Mouse (Mus musculus) adrenal gland, adult 2 months (tissue): ENCODE results near the gene Spata31d1d. TPM values are rescaled to one million over a fixed set of nuclear protein-coding genes. Genes with fewer than 3 reads are reported as not detected.
"Not testable (repeated sequence)": the region's sequence is repeated elsewhere in the genome, so short reads cannot be mapped to it uniquely, and the experiment has no call there.

Source experiments
- DNase-seq: peaks from one replicate; pipeline ENCODE4 v3.0.0; 2021
- polyA plus RNA-seq: library from polyadenylated mRNA; depleted of rRNA; stranded (reverse); fragments of >200 nt; gene quantifications from 2 replicates; pipeline ENCODE4 v1.2.3, GENCODE M21; 2012
- total RNA-seq, 2 experiments: library from RNA; stranded (reverse); gene quantifications; 2 replicates each; pipeline ENCODE4 v1.2.3; 2021

Spata31d1d gene
- total and polyA plus RNA-seq, 3 experiments, result not detected

DNA sequence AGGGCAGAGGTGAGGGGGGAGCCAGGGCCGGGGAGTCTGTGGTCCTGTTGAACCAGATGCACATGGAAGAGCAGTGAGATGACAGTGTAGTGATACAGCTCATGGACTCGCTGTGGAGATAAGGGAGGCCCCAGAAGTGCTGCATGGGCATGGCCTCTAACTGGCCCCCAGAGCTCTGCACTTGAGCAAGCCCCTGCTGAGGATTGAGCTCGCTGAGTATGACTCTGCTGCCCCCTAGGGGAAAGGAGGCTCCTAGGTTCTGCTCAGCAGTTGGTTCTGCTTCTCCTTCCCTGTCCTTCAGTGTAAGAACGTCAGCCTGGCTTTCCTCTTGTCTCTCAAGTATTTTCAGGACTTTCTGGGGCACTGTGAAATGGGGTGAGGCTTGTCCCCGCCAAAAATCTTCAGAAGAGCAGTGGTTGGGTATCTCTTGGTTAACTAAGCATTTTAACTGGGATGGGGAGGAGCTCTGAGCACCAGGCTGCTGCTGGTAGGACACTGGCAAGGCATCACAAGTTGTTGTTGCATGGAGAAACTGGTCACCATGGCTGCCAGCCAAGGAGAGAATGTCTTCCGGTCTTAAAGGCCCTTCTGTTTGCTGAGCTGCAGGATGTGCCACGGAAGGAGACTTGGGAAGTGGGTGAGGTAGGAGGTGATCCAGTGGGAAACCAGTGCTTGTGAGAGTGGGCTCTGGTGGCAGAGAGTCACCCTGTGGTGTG is 3.0 kb downstream of the Spata31d1d start:
- DNase-seq, result peak; percentile 72

DNA sequence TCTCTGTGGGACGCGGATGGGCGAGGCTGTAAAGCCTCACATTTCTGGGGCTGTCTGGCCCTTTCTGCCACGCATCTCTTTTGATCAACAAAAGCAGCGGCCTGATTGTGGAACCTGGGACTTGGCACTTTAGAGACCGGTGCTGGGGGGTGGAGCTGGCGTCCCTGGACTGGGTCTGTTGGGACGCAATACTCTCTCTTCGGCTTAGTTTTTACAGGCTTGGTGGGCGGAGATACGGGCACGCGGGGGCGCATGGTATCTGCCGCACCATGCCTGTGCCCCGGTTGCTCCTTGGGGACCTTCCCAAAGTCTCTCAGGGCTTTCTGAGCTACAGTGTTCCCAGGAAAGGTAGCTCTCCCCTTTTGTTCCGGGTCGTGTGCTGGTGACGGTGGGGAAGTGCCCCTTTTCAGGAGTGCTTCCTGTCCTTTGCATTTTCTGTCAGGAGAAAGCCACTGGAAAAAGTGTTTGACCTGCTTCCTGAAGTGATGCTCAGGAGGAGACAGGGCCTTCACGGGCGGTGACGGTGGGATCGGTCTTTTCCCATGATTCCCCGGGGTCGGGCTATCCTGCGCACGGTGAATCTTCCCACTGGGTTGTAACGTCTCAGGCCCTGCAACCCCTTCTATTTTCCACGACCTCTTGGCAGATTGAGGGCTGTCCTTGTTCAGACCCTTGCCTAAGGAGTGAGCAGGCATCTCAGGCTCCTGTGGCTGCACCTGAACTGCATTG is 5.2 kb downstream of the Spata31d1d start:
- no peak for DNase-seq

DNA sequence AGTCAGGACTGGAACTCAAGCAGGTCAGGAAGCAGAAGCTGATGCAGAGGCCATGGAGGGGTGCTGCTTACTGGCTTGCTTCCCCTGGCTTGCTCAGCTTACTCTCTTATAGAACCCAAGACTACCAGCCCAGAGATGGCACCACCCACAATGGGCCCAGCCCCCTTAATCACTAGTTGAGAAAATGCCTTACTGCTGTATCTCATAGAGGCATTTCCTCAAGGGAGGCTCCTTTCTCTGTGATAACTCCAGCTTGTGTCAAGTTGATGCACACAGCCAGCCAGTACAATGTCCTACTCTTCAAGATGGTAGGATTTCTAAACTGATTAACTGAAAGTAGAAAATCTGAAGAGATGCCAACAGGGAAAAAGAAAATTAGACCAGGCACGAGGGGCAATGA is 9.5 kb downstream of the Spata31d1d start:
- DNase-seq, result not testable (repeated sequence)

DNA sequence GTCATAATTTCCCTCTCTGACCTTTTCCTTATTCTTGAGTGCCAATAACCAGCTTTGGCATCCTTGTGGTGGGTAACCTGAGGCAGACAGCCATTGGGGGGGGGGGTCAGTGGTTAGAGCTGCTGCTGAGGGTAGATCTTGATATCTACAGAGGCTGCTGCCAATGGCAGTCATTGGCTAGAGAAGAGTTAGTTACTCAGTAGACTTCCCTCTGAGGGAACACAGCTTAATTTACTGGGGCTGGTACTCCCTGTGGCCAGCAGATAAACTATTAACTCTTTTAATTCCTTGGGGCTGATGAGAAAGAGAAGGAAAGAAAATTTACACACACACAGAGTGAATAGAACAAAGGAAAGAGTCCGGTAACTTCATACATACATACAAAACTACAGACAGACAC is 12.1 kb downstream of the Spata31d1d start:
- DNase-seq, result no peak

DNA sequence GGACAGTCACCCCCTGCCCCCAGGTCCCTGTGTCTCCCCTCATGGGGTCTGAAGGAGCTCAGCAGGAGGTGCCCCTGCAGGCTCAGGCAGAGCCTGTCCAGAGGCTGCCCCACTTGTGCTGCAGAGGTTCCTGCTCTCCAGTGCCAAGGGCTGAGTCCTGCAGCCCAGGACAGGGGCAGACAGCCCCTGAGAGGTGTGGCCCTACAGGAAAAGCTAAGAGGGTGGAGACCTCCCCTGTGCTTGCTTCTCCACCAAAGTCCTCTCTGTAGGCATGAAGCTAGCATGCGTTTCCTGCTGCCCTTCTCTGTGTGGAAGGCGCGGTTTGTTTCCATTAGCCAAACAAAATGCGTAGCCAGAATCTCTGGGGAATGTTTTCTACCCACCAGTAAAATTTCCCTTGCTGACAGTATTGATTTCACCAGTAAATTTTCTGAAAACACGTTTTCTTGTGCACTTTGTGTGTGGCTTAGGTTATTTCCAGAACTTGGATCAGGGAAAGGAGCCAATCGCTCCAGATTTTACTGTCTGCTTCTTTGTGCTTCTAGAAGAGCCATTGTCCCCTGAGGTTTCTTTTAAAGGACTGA is 12.6 kb downstream of the Spata31d1d start:
- DNase-seq, result not testable (repeated sequence)

DNA sequence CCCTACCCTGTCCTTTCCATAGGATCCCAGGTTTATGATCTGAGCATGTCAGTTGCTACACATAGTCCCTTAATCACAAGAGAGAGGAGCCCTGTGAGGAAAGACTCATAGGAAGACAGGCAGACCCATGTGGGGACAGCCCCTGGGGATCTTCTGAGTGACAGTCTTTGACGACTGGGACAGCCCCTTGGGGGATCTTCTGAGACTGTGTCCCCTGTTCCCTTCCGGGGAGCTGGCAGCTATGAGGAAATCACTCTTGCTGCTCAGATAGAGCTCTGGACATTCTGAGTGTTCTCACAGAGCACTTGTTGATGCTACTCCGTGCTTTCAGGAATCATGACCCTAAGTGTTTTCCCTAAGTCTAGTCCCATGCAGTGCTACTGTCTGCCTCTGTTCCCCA is 17.8 kb downstream of the Spata31d1d start:
- no peak for DNase-seq

DNA sequence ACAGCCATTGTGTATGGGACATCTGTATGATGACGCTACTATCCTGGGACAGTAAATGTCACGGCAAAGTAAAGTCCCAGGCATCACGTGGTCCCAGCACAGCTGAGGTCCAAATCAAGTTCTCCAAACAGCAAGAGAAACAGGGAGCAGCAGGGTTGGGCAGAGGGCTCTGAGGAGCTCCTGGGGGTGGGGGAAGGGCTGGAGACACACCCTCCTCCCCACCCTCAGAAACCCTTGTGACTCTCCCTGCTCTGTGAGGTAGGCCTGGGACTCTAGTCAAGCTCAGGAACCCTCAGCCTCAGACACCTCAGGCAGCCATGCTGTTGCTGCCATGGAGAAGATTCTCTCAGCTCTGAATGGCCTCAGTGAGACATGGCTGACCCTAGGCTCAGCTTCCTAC is 19.6 kb downstream of the Spata31d1d start, which contains the start of gene Spata31d1b:
TSS of gene Spata31d1b (plus strand) at position 301 of the 400 bp plus-strand sequence.
- not testable (repeated sequence) for DNase-seq

DNA sequence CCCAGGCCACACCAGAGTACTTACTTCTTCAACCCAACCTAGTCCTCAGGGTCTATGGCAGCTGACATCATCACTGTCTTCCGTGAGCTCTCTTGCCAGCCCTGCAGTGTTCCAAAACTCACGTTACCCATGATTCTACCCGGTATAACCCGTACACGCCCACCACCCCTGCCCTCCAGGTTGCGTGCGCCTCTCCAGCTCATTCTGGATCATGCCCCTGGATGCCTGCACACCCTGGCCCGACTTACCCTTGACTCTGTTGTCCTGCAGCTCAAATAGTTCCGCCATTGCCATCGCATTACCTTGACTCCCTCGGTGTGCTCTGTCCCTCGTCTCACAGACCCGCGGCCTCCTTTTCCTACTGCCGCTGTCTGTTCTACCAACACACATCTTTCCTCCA is 21.3 kb downstream of the Spata31d1d start, which contains the start of gene Spata31d1a:
TSS of gene Spata31d1a (minus strand) at position 101 of the 400 bp plus-strand sequence.
- no peak for DNase-seq

DNA sequence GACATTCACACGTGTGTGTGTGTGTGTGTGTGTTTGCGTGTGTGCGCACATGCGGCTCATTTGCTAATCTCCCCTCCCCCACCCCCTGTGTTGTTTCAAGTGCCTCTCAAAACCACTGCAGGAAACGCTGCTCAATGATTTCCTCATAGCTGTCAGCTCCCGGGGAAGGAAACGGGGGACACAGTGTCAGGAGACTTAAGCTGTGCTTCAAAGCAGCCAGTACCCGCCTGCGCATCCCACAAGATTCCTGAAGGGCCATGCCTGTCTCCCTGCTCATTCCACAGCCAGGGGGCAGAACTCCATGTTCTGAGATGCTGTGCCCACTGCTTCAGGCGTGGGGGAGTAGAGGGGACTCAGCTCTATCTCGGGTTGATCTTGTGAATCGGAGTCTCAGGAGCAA is 27.0 kb downstream of the Spata31d1d start:
- peak; percentile 19 for DNase-seq

DNA sequence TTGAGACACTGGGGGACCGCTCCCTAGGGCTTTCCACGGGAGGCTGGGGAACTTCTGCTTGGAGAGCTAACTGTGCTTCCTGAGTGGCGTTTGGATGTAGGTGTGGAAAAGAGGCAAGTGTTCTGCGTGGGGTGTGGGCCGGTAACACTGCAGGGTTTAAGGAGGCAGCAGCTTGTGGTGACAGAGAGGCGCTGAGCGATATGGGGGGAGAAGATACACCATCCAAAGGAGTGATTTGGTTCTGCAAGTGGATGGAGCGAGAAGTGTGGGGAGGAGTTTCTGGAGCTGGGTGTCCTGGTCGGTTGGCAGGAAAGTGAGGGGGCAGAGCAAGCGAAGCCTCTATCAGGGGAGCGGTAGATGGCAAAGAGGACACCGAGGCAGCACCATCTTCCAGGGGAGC is 28.0 kb downstream of the Spata31d1d start:
- no peak for DNase-seq

DNA sequence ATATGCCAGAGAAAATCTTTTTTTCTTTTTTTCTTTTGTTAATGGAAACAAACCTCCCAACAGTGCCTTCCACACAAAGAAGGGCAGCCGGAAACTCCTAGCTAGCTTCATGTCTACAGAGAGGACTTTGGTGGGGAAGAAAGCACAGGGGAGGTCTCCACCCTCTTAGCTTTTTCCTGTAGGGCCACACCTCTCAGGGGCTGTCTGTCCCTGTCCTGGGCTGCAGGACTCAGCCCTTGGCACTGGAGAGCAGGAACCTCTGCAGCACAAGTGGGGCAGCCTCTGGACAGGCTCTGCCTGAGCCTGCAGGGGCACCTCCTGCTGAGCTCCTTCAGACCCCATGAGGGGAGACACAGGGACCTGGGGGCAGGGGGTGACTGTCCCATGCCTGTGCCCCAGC is 31.4 kb downstream of the Spata31d1d start:
- DNase-seq, result not testable (repeated sequence)

DNA sequence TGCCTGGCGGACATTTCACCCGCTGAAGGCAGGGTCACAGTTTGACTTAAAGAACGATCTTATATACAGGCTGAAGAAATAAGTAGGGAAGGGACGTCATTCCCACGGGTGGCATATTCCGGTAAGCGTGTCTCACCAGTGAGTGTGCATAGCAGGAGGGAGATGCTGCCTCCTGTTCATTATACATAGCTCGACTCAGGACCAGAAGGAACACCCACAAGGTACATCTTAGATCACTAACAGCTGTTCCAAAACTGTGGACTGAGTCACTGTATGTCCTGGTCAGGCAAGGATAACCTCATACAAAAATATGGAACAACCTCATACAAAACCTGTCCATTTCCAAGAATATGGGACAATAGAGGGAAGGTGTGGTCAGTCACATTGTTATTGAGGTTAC is 32.4 kb downstream of the Spata31d1d start:
- no peak for DNase-seq

DNA sequence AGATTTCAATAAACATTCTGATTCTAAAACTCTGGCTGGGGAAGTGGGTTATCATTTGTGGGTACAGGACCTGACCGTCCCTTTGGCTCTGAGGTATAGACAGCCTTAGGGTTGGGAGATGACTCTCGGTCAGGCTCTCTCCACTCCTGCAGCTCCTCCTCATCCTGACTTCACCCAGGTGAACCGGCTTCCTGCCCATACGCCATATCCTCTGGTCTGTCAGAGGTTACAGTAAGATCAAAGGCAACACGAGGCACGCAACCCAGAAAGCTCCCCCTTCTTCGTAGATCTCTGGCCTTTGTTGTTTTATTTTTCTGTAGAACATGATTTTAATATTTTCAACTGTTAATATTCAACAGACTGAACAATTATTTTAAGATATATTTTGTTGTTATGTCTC is 35.8 kb downstream of the Spata31d1d start:
- DNase-seq, result no peak

DNA sequence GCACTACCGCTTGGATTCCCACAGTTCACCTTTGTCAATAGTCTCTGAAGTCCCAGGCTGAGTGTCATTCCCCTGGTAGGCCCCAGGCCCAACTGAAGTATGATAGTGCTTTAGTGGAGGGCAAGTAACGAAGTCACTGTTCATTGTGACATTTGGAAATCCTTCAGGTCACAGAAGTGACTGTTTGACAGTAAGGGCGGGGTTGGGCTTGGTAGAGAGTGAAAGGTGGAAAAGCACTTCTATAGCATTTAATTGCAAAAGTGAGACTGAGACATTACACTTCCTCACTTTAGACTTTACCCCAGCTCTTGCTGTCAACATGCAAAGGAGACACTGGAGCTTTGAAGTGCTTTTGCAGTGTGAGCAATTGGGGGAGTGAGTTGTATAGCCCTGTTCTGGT is 37.5 kb downstream of the Spata31d1d start, which contains the start of gene 4921517D22Rik:
TSS of gene 4921517D22Rik (minus strand) at position 101 of the 400 bp plus-strand sequence.
- no peak for DNase-seq

DNA sequence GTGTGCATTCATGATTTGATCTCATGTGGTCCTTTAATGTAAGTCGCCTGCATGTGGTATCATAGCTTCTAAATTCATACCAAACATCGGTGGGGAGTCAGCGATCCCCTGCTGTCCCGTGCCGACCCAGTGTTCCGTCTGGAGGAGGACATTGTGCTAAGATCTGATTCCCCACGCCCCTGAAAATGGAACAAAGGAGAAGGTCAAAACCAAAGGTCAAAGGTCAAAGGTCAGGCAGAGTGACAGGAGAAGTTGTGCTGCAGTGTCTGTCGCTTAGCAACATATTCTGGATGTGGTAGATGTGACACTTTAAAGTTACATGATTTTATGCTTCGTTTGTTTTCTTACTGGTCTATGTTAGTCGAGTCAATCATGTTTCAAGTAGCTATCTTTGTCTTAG is 40.1 kb downstream of the Spata31d1d start:
- DNase-seq, result no peak

DNA sequence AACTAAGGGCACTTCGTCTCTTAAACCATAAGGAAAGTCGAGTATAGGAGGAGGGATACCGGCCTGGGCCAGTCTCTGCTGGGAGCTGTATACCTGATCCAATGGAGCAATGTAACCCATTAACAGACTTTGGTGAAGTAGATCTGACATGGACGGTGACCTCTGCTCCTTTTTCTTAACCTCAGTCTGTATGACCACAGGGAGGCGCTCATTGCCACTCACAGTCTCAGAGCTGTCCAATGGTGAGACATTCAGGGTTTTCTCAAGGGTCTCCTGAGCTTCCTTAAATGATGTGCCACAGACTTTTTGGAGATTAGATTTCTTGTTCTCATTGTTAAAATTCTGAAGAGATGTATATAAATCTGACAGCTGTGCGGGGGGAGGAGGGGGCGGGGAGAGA is 41.0 kb downstream of the Spata31d1d start:
- DNase-seq, result no peak

DNA sequence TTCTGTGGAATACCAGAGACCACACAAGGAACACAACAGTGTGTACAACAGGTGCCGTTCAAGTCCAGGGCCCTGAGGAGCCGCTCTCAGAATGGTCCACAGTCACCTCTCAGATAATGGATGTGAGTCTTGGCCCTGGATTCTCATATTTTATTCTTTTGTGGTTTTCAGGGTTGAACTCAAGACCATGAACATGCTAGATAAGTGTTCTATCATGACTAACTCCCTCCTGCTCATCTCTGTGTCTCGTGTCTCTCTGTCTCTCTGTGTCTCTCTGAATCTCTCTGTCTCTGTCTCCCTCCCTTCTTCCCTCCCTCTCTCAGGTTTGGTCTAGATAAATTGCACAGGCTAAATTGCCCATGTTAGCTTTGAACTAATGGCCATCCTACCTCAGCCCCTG is 41.7 kb downstream of the Spata31d1d start:
- no peak for DNase-seq

DNA sequence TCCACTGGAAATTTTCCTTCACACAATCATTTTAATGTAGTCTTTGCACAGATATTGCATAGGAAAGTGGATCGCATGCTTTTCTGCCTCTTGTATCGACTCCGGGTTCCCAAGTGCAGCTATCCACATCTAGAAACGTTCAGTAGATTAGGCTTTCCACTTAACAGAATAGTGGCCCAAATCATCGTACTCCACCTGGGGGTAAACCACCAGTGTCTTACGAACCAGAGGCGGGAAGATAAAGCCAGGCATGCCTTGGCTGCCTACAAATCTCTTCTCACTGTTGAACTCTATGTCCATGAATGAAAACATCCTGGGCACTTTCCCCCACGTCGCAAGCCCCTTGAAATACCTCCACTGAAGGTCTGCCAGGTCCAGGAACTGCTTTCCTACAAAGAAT is 42.2 kb downstream of the Spata31d1d start:
- no peak for DNase-seq

DNA sequence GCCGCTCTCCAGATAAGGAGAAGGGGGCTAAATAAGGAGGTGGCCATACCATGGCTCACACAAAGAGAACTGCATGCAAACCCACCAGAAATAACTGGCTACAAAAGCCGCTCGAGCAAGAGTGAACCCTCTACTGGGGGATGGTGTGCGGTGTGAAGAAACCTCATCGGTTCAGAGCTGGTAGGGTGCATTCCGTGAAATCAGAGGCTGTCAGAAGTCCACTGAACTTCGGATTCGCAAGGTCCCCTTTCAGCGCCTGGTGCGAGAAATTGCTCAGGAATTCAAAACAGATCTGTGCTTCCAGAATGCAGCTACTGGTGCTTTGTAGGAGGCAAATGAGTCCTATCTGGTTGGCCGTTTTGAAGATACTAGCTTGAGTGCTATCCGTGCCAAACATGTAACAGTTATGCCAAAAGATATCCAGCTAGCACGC is 43.2 kb downstream of the Spata31d1d start:
- DNase-seq, result peak; percentile 10

DNA sequence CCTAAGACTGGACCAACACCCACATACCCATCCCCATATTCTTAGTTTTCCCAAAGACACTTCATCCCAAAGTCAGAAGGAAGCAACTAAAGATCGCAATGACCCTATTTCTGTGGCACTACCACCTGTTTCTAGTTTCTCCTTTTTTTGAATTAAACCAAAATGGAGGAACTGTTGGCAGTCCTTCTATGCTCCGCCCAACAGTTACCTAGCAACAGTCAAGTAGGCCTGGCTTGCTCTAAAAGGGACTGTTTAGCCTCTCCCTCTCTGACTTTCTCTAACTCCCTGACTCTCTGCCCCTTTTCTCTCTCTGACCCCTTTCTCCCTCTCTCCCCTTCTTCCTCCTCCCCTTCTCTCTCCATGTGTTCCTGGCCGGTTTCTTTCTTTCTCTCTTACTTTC is 46.3 kb downstream of the Spata31d1d start:
- DNase-seq, result no peak

DNA sequence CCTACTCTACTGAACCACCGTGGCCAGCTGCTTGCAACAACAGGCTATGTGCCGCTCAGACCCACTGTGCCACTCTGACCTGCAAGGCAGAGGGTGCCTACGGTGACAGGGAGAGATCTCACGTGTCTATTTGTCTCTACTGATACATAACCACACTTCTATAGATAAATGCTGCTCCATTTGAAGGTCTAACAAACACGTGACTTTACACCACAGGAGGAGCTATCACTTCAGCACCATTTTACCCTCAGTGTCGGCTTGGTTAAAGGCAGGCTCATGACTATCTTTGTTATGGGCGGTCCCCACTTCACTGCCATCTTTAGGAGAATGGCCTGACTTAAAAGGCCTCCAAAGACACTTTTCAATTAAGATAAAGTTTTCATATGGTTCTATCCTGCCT is 48.9 kb downstream of the Spata31d1d start:
- no peak for DNase-seq

DNA sequence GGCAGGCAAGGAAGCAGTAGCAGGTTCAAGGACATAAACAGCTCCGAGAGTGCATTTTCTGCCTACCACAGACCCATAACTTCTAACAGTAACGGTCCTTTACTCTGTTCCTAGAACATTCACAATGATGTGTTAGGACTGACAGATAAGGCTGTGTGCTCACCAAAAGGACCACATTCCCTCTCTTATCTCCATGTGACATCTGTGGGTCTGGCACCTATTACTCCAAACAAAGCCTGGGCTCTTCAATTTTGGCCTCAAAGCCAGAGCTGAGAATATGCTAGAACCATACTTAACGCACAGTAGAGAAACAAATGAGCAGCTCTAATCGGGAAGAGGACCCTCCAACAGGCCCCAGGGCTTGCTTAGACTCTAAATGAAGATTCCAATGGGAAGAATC is 51.6 kb downstream of the Spata31d1d start:
- DNase-seq, result no peak

DNA sequence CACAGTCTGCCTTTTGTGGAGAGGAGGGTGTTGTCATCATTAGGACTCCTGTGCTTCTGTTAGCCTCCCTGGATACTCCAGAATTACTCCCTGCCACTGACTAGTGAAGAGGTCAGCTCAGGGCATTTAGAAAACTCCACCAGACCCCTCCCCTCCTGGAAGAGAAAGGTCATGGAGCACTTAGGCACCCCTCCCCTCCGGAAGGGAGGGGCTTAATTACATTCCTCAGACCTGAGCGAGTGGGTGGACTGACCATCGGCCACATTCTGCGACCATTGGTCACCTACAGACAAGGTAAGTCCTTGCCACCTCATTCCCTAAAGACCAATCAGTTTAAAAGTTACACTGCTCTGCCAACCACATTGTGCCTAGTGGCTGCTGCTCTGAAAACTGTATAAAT is 52.2 kb downstream of the Spata31d1d start:
- no peak for DNase-seq
